Mouse (Mus musculus) cerebellum, adult 2 months (tissue): Measurements from ENCODE around the gene Wdfy3.

Experiments used
- CTCF ChIP-seq: fragments of 200-500 bp; IDR thresholded peaks from 2 replicates; pipeline ENCODE4 v1.5.1; 2011; ENCODE audit warnings: low read depth, mild to moderate bottlenecking, control low read depth, low read length, moderate library complexity, borderline replicate concordance; ENCODE audit not compliant: insufficient read depth
- POLR2A ChIP-seq: fragments of 200-500 bp; IDR thresholded peaks from 2 replicates; pipeline ENCODE4 v1.6.1; 2011; ENCODE audit warnings: low read length, control low read depth, borderline replicate concordance; ENCODE audit not compliant: insufficient read depth

- peak; percentile 46 for TF ChIP-seq CTCF
- no peak for TF ChIP-seq POLR2A
Observed at GRCm38 (mm10) chr5:102074086-102074485, 4.4 kb upstream of the Wdfy3 start.
